Mouse (Mus musculus) ES-Bruce4 (cell line): ENCODE measurements around the gene Clmn.

Experiments
- CTCF ChIP-seq: IDR thresholded peaks from one replicate; pipeline ENCODE4 v1.8.1; 2011; ENCODE audit warnings: low read depth, low read length
- EP300 ChIP-seq: IDR thresholded peaks from 2 replicates; pipeline ENCODE4 v1.6.1; 2011; ENCODE audit warnings: low read depth, low read length; ENCODE audit not compliant: insufficient read depth
- POLR2A ChIP-seq: IDR thresholded peaks from one replicate; pipeline ENCODE4 v1.8.1; 2011; ENCODE audit warnings: low read length; ENCODE audit not compliant: insufficient read depth

DNA sequence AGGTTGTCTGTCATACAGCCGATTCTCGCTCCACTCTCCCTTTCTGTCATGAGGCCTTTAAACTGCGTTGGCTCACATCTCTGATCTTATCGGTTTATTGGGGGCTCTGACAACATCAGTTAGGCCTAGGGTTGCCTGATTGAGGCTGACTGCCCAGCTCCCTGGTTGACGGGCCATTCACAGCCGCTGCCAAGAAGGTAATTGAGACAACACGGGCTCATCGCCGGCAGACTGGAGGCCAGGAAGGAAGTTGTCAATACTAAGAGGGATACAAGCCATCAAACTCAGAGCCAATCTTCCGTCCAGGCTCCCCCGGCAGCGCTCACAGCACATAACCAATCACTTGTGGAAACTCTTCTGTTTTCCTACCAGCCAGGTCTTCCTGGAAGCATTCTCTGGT, 71.4 kb downstream of the Clmn start:
- TF ChIP-seq EP300 (no peak), CTCF (no peak), POLR2A (no peak)
